Mouse (Mus musculus): Measurements from ENCODE around the gene Zfp37. TPM values are rescaled to one million over a fixed set of nuclear protein-coding genes. Genes with fewer than 3 reads are reported as not detected.
A peak's percentile ranks its signal among the peaks of the same experiment; 100 is the strongest.
"Not testable (repeated sequence)": the region's sequence is repeated elsewhere in the genome, so short reads cannot be mapped to it uniquely, and the experiment has no call there.

Gene Zfp37
- polyA plus RNA-seq (2015; fragmentation: Nextera tagmentation; extraction: Ambion mirVana) = 6.7 and 6.9 TPM in 2 replicates

DNA sequence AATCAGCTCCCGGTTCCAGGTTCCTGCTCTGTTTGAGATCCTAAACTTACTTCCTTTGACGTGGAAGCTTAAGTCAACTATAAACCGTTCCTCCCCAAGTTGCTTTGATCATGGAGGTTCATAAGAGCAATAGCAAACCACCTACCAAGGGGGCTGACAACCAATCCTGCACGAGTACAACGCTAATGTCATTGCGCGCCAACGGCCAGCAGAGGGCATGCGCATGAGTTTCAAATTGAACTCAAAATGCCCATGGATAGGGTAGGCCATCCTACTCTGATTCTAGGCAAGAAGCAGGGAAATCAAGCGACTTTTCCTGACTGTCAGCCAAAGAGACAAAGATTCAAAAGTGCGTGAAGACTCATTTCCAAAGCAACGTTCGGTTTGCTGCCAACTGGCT lies at the start of gene Zfp37:
Gene Zfp37, minus strand, starts transcription at position 279 of the 400 bp plus-strand sequence.
- H3K4me3 ChIP-seq = no peak within 1 kb of the TSS
- no peaks in the 10 kb centered on the region for H3K9me3 ChIP-seq
- ATAC-seq (ENCODE audit: extremely low read depth, insufficient number of reproducible peaks, low FRiP score, low TSS enrichment) = no peak
- no peak within 1 kb of the TSS for H3K27ac ChIP-seq (replicated peaks)
- no peaks in the 10 kb centered on the region for H3K4me1 ChIP-seq
- no peak within 1 kb of the TSS for H3K9ac ChIP-seq
- WGBS = 61% methylated on average over 13 of the region's 13 CpGs
- no peaks in the 10 kb centered on the region for H3K36me3 ChIP-seq
- H3K4me2 ChIP-seq = no peak within 1 kb of the TSS
- H3K27me3 ChIP-seq (replicated peaks) = no peaks in the 10 kb centered on the region

DNA sequence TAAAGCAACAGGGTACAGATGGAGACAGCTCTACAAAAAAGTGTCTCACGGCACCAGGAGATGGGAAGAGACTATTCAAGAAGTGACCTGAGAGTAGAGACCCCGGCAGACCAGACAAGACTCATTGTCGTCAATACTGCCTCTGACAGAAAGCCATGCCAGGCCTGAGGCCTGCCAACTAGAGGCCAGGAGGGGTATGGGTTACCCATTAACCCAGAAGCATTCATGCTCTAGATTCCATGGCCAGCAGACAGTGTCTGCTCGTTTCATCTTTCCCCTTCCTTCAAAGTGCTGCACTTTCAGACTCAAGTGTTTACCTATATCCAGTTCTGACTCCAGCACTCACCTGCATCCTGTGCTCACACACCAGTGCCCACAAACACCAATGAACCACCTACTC lies 47.2 kb upstream of the Zfp37 start:
- Histone ChIP-seq H3K9me3 (no peaks in the 10 kb centered on the region), H3K4me3 (no peak overlapping the region), H3K27ac (replicated peaks) (no peak overlapping the region), H3K4me1 (peaks cover 14% of the 10 kb centered on the region; the same call in 1 of the 2 replicates), H3K27me3 (replicated peaks) (no peaks in the 10 kb centered on the region), H3K4me2 (no peak overlapping the region), H3K9ac (no peak overlapping the region), H3K36me3 (no peaks in the 10 kb centered on the region)
- no peak for ATAC-seq (ENCODE audit: extremely low read depth, insufficient number of reproducible peaks, low FRiP score, low TSS enrichment)
- 79% methylated on average over 4 of the region's 4 CpGs for WGBS

DNA sequence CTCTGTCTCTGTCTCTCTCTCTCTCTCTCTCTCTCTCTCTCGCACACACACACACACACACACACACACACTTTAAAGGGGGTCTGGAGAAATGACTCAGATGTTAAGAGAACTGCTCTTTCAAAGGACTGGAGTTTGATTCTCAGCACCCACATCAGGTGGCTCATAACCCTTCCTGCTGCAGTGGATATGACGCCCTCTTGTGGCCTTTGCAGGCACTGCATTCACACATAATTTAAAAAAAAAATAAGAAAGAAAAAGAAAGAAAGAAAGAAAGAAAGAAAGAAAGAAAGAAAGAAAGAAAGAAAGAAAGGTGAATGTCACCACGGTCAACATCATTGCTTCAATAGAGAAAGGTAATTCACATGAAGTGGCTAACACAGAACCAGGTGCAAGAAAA lies 46.4 kb upstream of the Zfp37 start:
- no peak for ATAC-seq (ENCODE audit: extremely low read depth, insufficient number of reproducible peaks, low FRiP score, low TSS enrichment)
- no peak overlapping the region for H3K4me3 ChIP-seq
- no peak overlapping the region for H3K4me2 ChIP-seq
- no peak overlapping the region for H3K9ac ChIP-seq
- H3K27ac ChIP-seq (replicated peaks) = no peak overlapping the region
- 64% methylated on average over 3 of the region's 3 CpGs for WGBS
- peaks cover 14% of the 10 kb centered on the region; the same call in 1 of the 2 replicates for H3K4me1 ChIP-seq
- no peaks in the 10 kb centered on the region for H3K9me3 ChIP-seq
- no peaks in the 10 kb centered on the region for H3K36me3 ChIP-seq
- no peaks in the 10 kb centered on the region for H3K27me3 ChIP-seq (replicated peaks)

DNA sequence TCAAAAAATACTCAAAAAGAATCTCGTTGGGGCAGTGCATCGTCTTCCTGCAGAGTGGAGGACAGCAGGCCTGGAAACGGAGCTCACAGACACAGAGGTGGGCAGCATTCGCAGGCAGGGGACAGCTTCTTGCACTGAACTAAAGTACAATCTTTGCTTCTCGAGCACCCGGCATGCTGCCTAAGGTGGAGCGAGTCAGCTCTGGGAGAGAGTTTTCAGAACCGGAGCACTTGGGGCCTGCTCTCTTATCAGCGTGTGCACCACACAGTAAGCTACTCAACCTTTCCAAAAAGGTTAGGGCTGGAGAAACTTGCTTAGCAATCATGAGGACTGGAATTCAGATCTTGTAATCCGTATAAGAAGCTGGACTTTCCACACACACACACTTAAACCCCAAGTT lies 45.8 kb upstream of the Zfp37 start:
- no peak for ATAC-seq (ENCODE audit: extremely low read depth, insufficient number of reproducible peaks, low FRiP score, low TSS enrichment)
- peaks cover 14% of the 10 kb centered on the region; the same call in 1 of the 2 replicates for H3K4me1 ChIP-seq
- no peak overlapping the region for H3K4me3 ChIP-seq
- H3K27me3 ChIP-seq (replicated peaks) = no peaks in the 10 kb centered on the region
- no peaks in the 10 kb centered on the region for H3K36me3 ChIP-seq
- H3K9me3 ChIP-seq = no peaks in the 10 kb centered on the region
- H3K4me2 ChIP-seq = no peak overlapping the region
- 47% methylated on average over 10 of the region's 10 CpGs for WGBS
- H3K27ac ChIP-seq (replicated peaks) = no peak overlapping the region
- H3K9ac ChIP-seq = no peak overlapping the region

DNA sequence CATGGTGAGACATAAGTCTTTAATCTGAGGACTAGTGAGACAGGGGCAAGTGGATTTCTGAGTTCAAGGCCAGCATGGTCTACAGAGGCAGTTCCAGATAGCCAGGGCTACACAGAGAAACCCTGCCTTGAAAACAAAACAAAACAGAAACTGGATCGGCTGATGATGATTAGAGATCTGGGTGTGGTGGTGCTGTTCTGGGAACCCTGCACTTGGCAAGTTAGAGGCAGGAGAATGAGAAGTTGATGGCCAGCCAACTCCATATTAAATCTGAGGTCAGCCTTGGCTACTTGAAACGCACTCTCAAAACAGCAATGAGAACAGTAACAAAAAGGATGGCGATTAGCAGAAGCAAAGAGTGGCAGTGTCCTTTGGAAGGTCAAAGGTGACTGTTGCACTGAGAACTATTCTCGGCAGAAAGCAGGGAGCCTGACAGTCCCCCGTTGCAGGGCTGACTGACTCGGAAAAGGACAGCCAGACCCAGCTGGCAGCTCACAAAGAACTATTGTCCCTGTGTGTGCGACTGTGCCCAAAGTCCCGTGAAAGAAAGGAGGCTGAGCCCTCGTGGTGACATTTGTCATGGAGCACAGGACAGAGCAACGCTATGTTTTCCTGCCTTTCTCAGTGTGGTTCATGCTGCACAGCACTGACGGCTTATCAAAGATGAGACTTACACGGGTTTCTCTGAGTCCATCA lies 44.1 kb upstream of the Zfp37 start:
- H3K9me3 ChIP-seq = no peaks in the 10 kb centered on the region
- H3K27me3 ChIP-seq (replicated peaks) = no peaks in the 10 kb centered on the region
- no peaks in the 10 kb centered on the region for H3K36me3 ChIP-seq
- H3K27ac ChIP-seq (replicated peaks) = no peak overlapping the region
- WGBS = 26% methylated on average over 12 of the region's 12 CpGs
- 0 out of 2 replicates have a peak overlapping the region, but pooled peaks have one; percentile 12 for H3K9ac ChIP-seq
- no peak for ATAC-seq (ENCODE audit: extremely low read depth, insufficient number of reproducible peaks, low FRiP score, low TSS enrichment)
- H3K4me1 ChIP-seq = peaks cover 14% of the 10 kb centered on the region; the same call in 1 of the 2 replicates
- H3K4me2 ChIP-seq = peak overlapping the region; percentile 0; the same call in 1 of the 2 replicates
- no peak overlapping the region for H3K4me3 ChIP-seq

DNA sequence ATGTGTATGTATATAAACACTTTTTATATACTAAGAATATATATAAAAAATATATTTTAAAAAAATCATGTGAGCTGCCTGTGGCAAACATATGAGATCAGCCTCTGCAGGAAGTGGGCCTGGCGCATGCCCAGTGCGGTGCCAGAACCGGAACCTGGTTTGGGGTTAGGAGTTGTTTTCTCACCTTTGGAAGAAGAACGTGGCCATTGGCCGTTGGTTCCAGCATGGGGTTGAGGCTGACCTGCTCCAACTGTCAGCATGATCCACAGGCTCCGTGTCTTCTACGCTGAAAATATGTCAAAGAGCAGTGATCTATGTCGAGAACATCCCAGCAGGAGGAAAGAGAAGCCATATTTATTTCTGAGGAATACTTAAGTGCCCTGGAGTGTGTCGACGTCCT lies 43.1 kb upstream of the Zfp37 start:
- Histone ChIP-seq H3K4me3 (no peak overlapping the region), H3K27me3 (replicated peaks) (no peaks in the 10 kb centered on the region), H3K36me3 (no peaks in the 10 kb centered on the region), H3K9me3 (no peaks in the 10 kb centered on the region), H3K9ac (no peak overlapping the region), H3K4me2 (no peak overlapping the region), H3K4me1 (peaks cover 14% of the 10 kb centered on the region; the same call in 1 of the 2 replicates), H3K27ac (replicated peaks) (no peak overlapping the region)
- no peak for ATAC-seq (ENCODE audit: extremely low read depth, insufficient number of reproducible peaks, low FRiP score, low TSS enrichment)
- WGBS = 85% methylated on average over 10 of the region's 10 CpGs

DNA sequence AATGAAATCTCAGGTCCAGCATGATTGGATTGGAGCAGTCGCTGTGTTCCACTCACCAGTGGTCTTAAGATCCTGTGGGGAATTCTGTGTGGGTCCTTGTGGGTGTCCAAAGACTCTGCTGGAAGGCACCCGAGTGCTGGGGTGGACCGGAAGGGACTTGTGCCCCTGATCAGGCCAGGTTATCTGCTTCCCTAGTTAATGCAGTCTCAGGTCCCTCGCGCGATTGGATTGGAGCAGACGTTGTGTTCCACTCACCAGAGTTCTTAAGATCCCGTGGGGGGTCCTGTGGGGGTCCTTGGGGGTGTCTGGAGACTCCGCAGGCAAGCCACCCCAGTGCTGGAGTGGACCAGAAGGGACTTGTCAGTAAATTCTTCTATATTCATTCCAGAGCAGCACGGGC lies 41.8 kb upstream of the Zfp37 start:
- no peak for ATAC-seq (ENCODE audit: extremely low read depth, insufficient number of reproducible peaks, low FRiP score, low TSS enrichment)
- no peak overlapping the region for H3K9ac ChIP-seq
- no peaks in the 10 kb centered on the region for H3K36me3 ChIP-seq
- no peaks in the 10 kb centered on the region for H3K9me3 ChIP-seq
- no peak overlapping the region for H3K4me3 ChIP-seq
- H3K4me1 ChIP-seq = peaks cover 14% of the 10 kb centered on the region; the same call in 1 of the 2 replicates
- H3K4me2 ChIP-seq = no peak overlapping the region
- 79% methylated on average over 10 of the region's 10 CpGs for WGBS
- no peaks in the 10 kb centered on the region for H3K27me3 ChIP-seq (replicated peaks)
- no peak overlapping the region for H3K27ac ChIP-seq (replicated peaks)

DNA sequence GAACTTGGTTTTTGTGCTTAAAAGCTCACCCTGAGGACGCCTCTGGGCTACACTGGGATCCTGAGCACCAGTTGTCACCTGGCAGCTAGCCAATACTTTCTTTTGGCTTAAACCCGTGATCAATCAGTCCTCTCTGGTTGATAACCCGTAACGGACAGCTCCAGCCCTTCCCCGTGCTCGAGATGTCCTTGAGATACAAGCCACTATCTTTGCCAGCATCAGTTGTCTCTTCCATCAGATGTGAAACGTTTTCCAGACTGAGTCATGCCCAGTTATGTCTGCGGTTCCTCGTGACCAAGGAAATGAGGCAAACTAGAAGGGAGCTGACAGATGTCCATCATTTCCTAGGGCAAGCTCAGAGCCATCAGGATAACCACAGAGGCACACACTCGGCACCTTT lies 36.3 kb upstream of the Zfp37 start:
- H3K36me3 ChIP-seq = no peaks in the 10 kb centered on the region
- no peak overlapping the region for H3K9ac ChIP-seq
- no peaks in the 10 kb centered on the region for H3K9me3 ChIP-seq
- H3K4me2 ChIP-seq = no peak overlapping the region
- no peak overlapping the region for H3K4me3 ChIP-seq
- no peak for ATAC-seq (ENCODE audit: extremely low read depth, insufficient number of reproducible peaks, low FRiP score, low TSS enrichment)
- peaks cover 8% of the 10 kb centered on the region; the same call in 1 of the 2 replicates for H3K4me1 ChIP-seq
- H3K27me3 ChIP-seq (replicated peaks) = no peaks in the 10 kb centered on the region
- WGBS = 64% methylated on average over 10 of the region's 10 CpGs
- H3K27ac ChIP-seq (replicated peaks) = no peak overlapping the region

DNA sequence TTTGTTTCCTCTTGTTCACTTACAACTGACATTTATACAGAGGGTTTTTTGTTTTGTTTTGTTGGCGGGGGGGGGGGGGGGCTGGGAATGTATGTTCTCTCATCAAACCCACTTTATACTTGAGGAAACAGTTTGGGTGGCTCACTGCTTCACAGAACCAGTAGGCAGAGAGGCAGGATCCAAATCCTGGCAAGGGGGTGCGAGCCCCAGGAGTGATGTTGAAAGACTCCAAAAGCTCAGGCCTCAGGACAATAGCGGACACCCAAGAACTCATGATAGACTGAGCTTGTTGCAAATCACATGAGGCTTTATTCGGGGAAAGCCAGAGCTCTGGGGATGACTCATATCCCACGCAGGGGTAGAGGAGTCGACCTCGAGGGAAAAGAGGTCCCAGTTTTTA lies 35.2 kb upstream of the Zfp37 start:
- not testable (repeated sequence) for H3K4me2 ChIP-seq; H3K4me1 ChIP-seq; H3K27me3 ChIP-seq (replicated peaks); ATAC-seq (ENCODE audit: extremely low read depth, insufficient number of reproducible peaks, low FRiP score, low TSS enrichment); H3K9me3 ChIP-seq; H3K36me3 ChIP-seq; H3K27ac ChIP-seq (replicated peaks); H3K9ac ChIP-seq; H3K4me3 ChIP-seq
- WGBS = 69% methylated on average over 7 of the region's 7 CpGs

DNA sequence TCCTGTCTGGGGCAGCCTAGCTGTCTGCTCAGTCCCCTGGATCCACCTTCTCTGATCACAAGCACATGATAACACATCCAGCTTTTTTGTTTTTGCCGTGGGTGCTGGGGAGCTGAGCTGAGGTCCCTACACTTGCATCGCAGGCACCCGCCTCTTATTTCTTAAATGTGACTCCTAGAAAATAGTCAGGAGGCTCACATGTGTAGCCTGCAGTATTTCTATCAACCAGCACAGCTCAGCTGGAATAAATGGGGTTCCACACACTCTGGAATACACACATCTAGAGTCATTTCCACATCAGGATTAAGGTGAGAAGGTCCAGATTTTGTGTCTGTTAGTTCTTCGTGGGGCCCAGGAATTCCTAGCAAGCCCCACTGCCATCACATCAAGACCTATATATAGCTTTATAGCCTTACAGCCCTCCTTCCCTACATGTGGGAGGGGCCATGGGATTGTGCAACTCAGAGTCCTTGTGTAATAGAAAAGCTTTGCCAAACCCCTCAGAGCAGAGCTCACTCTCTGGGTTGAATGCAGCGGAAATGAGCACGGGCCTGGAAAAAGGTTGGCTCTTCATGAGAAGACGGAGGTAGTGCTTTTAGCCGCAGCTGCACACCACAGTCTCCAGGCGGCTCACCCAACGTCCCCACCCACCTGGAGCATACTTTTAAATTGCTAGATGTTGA lies 34.4 kb upstream of the Zfp37 start:
- no peaks in the 10 kb centered on the region for H3K27me3 ChIP-seq (replicated peaks)
- no peaks in the 10 kb centered on the region for H3K9me3 ChIP-seq
- no peak overlapping the region for H3K27ac ChIP-seq (replicated peaks)
- H3K36me3 ChIP-seq = no peaks in the 10 kb centered on the region
- H3K4me1 ChIP-seq = peaks cover 8% of the 10 kb centered on the region; the same call in 1 of the 2 replicates
- no peak overlapping the region for H3K4me2 ChIP-seq
- H3K4me3 ChIP-seq = no peak overlapping the region
- ATAC-seq (ENCODE audit: extremely low read depth, insufficient number of reproducible peaks, low FRiP score, low TSS enrichment) = no peak
- no peak overlapping the region for H3K9ac ChIP-seq
- WGBS = 66% methylated on average over 10 of the region's 10 CpGs

DNA sequence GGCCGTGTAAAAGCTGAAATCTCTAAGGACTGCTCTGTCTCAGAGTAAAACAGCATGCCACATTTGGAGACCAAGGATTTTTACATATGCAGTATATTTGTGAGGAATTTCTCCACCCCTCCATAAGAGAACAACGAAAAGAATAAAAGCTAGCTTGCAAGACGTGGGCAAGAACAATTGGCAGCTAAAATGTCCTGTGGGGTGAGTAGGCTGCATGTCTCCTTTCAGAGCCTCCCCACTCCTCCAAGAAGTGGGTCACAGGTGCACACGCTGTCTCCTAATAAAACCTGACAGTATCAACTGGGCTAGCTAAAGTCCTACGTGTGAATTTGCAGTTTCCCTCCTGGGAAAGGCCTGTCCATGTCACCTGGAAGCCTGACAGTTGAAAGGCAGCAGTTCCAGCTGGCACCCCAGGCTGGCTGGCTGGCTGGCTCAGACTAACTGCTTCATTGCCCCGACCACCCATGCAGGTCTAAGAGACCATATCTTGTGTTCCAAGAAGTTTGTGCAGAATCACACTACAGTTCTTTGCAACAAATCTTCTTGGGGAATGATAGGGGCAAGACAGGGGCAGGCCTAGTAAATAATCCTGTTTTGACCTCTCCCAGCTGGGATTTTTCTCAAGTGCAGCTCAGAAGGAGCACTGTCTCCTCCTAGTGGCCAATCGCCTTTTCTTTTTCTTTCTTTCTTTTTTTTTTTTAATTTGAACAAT lies 32.4 kb upstream of the Zfp37 start:
- ATAC-seq (ENCODE audit: extremely low read depth, insufficient number of reproducible peaks, low FRiP score, low TSS enrichment) = no peak
- no peaks in the 10 kb centered on the region for H3K27me3 ChIP-seq (replicated peaks)
- H3K4me2 ChIP-seq = no peak overlapping the region
- no peak overlapping the region for H3K9ac ChIP-seq
- no peaks in the 10 kb centered on the region for H3K36me3 ChIP-seq
- no peak overlapping the region for H3K4me3 ChIP-seq
- WGBS = 35% methylated on average over 7 of the region's 7 CpGs
- no peak overlapping the region for H3K27ac ChIP-seq (replicated peaks)
- H3K9me3 ChIP-seq = no peaks in the 10 kb centered on the region
- peaks cover 8% of the 10 kb centered on the region; the same call in 1 of the 2 replicates for H3K4me1 ChIP-seq
